Mouse (Mus musculus) kidney, adult 2 months (tissue): ENCODE results near the gene Gm10720.
"Not testable (repeated sequence)": the region's sequence is repeated elsewhere in the genome, so short reads cannot be mapped to it uniquely, and the experiment has no call there.

Source experiments
- CTCF ChIP-seq: fragments of 200-500 bp; conservative IDR thresholded peaks from 2 replicates; pipeline ENCODE4 v1.5.1; 2011; ENCODE audit warnings: low read depth, mild to moderate bottlenecking, control low read depth, low read length, moderate library complexity, mixed read lengths; ENCODE audit not compliant: insufficient read depth, insufficient read length
- POLR2A ChIP-seq: fragments of 200-500 bp; IDR thresholded peaks from one replicate; pipeline ENCODE4 v1.6.1; 2011; ENCODE audit warnings: low read depth, low read length, control low read depth

- not testable (repeated sequence) for TF ChIP-seq POLR2A, CTCF
Observed at GRCm38 (mm10) chr9:3006636-3007035, 8.8 kb upstream of the Gm10720 start.
